Mouse (Mus musculus): ENCODE results near the gene Atp8a2. TPM values are rescaled to one million over a fixed set of nuclear protein-coding genes. Genes with fewer than 3 reads are reported as not detected.
"Not testable (repeated sequence)": the region's sequence is repeated elsewhere in the genome, so short reads cannot be mapped to it uniquely, and the experiment has no call there.

The Atp8a2 gene
- total RNA-seq, 4 experiments from 2014 or later = 42.6 to 51.0 (median 49.1) TPM

DNA sequence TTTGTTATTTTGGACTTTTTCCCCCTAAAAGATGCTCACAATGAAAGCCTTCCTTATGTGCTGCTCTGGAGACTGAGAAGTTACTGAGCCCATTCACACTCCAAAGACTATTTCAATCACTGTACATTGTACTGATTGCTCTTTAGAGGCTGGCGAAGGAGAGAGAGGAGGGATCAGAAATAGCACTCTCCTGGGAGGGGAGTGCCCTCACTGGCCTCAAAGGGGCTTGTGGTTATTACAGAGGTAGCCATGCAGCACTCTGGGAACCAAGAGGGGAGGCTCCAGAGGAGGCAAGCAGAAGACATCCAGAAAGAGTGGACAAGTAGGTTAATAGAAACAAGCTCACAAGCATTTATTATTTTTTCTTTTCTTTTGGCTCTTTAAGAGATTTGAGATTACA is 169.8 kb downstream of the Atp8a2 start:
- no peak for DNase-seq (ENCODE audit: low spot score in 2 of 2)

DNA sequence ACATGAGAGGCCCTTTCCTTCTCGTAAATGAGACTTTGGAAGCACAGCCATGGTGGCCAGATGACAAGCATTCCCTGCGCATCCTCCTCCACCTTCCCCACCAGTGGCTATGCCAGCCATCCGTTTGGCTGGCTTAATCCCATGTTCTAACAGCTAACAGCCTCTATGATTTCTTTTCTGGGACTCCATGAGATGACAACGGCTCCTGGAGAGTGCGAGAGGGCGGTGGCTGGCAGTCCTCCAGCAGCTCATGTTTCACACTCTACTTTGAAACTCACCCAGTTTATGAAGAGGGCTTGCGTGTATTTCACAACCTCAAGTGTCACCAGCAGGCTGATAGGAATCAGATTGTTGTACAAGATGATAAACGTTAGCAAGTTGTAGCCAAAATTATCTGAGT is 170.3 kb downstream of the Atp8a2 start:
- peak; percentile 69 to 78 for DNase-seq (ENCODE audit: low spot score in 2 of 2)

DNA sequence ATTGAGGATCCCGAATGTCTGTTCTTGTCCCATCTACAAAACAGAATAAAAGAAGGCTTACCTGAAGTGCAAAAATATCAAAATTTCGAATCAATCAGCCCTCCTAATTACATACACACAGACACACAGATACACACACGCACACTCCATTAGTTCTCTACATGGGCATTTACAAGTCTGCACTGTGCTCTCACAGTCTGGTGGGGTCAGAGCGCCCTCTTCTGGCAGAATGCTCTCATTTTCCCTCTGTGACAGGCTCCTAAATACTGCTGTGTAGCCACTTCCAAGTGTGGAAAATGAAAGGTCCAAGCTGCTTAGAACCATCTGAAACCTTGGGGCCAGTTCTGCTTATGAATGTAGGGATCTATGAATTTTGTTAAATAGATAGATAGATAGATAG is 181.1 kb downstream of the Atp8a2 start:
- peak; percentile 48 to 82 for DNase-seq (ENCODE audit: low spot score in 2 of 2)

DNA sequence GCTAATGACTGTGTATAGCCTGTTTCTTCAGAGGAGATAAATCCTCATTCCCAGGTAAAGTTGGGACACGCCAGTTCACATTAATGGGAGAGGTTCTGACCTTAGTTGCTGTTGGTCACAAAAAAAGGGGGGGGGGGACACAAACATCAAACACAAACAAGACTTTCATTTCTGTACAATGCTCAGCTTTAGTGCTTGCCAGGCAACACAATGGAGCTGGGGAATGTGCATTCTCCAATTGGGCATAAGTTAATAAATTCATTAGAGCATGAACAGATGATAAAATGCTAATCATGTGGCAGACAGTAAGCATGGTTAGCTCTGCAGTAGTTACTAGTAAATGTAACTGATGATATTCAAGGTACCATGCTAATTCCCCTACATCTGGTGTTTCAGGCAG is 195.2 kb downstream of the Atp8a2 start:
- no peak for DNase-seq (ENCODE audit: low spot score in 2 of 2)

DNA sequence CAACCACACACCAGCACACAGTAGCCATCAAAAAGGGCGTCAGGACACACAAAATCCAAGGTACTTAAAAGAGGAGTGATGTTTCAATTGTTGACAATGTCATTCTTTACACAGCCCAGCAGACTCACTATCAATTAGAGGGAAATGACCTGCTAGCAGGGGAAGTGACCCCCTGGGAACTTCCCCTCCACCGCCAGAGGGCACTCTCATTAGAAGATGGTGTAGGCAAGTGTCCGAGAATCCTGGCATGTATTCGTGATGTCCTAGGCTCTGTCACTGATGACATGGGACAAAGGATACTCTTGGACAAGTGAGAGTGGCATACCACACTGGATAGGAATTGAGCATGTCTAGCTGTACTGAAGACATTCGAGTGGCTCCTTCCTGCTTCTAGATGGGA is 208.1 kb downstream of the Atp8a2 start:
- DNase-seq (ENCODE audit: low spot score in 2 of 2) = no peak

DNA sequence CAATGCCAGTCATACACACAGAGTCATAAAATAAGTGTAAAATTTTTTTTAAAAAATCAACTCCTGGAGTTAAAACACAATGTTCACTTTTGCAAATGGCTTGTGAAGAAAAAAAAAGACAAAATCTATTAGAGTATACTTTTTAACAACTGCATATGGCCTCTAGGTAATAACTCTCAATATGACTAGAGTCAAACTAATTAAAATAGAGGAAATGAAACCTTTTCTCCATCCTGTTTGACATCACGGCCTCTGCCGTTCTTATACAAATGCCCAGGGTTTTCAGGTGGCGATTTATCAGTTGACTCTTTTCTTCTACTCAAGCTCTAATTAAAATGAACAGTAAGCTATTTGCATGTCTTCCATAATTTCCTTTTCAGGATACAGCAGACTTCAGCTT is 209.0 kb downstream of the Atp8a2 start:
- no peak for DNase-seq (ENCODE audit: low spot score in 2 of 2)

DNA sequence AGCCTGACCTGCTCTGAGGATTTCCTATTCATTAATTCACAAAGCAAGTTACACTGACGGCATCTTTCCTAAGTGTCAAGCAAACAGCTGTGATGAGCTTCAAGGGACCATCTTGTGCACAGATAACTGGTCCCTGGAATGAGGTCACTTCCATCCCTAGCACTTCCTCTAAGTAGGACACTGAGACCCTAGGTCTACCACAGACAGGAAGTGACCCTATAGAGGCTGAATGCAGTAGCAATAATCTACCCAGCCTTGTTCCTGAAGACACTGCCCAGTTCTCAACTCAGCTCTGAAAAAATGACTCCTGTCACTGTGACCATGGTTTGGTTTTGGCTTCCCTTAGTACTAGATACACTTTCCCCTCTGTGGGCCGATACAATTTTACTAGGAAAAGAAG is 219.0 kb downstream of the Atp8a2 start:
- DNase-seq (ENCODE audit: low spot score in 2 of 2) = no peak

DNA sequence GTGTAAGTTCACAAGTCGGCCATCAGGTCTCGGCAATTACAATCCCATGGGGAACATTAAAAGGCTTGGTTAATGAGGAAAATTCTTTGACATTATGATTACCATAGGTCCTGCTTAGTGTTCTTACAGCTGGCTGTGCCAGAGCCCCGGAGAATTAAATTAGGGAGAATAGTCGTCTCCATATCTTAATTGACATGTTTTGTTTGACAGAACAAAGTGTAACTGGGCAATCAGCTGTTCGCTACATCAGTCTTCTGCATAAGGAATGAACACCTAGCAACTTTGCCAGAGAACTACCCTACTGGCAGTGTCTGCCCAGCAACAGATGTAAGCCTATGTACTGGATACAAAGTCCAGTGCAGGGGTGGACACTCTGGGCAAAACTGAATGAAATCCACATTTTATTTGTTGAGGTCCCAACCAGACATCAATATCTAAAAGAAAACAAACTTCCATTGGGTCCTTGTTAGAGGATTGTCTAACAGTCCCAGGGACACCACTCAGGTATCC is 225.7 kb downstream of the Atp8a2 start:
- no peak for DNase-seq (ENCODE audit: low spot score in 2 of 2)

DNA sequence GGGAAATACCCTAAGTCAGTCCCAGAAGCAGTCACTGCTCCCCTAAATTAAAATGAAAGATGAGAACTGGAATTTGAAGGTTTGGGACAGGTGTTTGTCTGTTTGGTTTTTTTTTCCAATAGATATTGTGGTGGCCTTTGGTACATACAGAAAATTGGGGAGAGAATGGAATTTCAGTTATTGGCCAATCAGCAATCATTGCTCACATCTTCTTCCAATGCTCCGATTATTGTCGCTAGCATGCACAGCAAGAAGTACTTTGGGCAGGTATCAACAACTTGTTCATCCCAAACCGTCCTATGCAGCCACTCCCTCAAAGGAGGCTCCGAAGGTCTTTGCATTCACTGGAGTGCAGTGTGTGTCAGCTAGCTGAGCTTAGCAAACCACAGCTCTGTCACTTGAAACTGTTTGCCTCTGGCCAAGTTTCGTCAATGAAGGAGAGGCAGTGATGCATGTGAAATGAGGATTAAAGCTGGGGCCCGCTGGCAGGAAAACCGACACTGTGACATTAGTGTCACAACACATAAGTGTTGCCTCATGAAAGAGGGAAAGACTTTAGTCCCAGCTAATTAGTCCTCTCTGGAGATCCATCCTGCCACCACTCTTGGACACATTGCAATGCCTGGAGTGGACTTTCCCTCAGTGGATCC is 227.4 kb downstream of the Atp8a2 start:
- no peak for DNase-seq (ENCODE audit: low spot score in 2 of 2)

DNA sequence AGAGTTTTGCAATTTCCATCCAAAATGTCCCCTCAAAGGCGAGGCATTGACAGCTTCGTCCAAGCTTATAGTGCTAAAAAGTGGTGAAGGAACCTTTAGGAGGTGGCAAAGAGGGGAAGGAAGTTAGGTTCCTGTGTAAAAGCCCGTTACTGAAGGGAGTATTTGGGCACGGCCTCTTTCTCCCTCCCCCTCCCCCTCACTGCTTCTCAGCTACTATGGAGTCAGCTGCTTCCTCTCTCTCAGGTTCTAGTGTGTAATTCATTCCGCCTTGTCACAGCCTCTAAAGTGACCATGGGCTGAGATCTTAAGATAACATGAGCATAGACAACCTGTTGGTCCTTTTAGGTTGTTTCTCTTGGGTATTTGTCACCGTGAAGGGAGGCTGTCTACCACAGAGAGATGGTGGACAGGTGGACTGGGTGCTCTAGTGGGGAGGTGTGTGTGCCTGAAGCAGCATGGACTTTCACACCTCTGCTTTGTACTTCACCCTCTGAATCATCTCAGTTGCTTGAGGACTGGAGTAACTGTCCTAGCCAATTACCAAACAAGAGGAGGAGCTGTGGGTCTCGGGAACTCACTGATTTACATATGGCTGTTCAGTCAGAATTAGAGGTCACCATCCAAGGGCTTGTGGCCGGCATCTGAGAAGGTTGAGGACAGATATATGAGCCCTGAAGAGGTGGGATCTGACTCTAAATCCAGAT is 229.0 kb downstream of the Atp8a2 start:
- DNase-seq (ENCODE audit: low spot score in 2 of 2) = no peak

DNA sequence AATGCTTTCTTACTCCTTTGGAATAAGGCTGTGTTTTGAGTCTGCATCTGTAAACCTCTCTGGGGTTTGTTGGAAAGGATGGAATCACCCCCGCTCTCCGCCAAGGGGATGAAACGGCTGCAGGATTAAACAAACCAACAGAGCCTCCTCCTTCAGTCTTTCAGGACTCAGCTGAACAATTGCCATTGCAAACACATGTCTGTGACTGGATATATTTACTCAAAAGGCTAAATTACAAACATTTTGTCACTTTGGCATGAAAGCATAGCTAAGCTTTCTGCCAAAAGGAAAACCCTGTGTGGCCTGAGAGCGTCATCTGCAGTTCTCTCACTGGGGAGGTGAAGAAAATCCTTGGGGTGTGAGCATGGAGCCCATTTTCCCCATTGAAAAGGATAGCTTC is 230.0 kb downstream of the Atp8a2 start:
- DNase-seq (ENCODE audit: low spot score in 2 of 2) = no peak

DNA sequence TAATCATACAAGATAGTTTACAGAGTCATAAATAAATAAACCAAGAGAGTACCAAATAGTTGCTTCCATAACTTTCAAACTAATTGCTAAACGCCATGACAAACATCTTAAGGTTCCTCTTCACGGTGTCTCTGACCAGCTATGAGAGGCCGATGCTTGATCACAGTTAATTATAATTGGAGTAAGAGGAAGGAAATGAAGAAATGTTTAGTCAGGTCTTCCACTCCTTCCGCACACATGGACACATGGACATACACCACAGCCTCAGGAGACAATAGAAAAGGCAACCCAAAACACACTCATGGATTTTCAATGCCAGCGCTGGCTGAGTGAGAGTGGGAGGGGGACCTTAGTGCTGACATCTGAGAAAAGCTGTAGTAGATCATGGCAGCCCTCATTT is 232.4 kb downstream of the Atp8a2 start:
- DNase-seq (ENCODE audit: low spot score in 2 of 2) = no peak

DNA sequence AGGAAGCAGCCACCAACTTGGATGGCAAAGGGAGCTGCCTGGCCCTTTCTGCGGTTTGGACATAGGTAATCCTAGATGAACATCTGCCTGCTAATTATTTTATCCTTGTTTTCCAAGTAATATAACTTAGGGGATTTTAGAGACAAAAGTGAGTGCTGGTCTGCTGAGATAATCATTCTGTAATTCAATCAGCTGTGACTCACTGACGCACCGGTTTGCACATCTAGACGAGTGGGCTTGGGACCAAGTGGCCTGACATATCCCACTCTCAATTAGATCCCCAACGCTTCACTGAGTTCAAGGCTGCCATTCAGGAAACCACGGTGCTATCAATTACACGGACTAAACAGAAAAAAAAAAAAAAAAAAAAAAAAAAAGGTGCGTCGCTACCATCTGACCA is 236.0 kb downstream of the Atp8a2 start:
- no peak for DNase-seq (ENCODE audit: low spot score in 2 of 2)

DNA sequence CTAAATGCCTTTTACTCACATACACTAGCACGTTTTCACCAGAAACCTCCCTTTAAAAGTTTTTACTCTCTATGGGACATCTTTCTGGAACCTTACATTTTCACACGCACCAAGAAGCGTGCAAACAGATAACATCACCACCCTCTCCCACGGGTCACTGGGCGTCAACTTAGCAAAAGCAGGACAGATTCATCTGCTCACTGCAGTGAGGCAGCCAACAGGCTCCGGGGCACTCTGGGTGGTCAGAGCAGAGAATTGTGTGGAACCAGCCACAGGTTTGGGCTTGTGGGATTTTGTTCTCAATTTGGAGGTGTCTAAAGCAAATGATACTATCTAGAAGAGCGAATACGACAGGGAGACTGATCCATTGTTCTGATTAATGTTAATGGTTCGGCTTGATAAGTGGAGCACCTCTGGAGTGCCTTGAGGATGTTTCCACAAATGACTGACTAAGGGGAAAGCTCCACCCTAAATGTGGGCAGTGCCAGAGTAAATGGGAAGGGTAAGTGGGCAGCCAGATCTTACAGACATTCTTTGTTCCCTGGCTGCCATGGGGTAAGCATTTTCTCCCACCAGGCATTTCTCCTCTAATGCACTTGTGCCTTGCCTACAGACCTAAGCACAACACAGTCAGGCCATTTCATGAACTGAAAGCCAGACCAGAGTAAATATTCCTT is 236.6 kb downstream of the Atp8a2 start:
- no peak for DNase-seq (ENCODE audit: low spot score in 2 of 2)

DNA sequence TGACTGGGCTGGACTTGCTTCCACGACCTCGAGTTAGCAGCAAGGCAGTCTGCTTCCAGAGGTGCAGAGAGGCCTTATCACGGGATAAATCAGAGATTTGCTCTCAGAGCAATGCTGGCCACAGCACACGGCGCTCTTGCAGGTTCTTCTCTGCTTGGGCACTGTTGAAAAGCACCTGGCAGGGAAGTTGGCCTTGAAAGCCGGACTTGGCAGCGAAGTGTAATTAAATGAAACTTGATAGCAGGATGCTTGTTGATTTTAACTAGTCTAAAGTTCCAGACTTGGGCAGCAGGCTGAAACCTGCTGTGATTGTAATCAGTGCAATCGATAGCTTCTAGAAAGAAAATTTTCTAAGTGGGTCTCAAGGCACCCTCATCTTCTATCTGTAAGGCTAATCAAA is 237.3 kb downstream of the Atp8a2 start:
- DNase-seq (ENCODE audit: low spot score in 2 of 2) = no peak

DNA sequence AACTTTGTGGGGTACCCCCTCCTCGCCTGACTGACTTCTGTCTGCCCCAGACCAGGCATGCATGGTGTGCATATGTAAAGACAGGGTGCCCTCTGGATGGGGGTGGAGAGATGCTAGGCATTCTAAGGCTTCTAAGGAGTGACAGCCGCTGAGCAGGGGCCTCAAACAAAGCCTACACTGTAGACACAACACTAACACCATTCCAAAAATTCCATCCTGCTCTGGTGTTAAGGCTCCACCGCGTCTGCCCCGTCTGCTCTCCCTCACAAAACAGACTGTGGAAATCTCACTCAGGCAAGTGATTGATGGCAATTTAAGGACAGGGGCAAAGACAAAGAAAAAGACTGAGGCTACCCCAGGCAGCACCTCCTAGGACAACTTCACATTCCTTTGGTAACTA is 247.0 kb downstream of the Atp8a2 start:
- no peak for DNase-seq (ENCODE audit: low spot score in 2 of 2)

DNA sequence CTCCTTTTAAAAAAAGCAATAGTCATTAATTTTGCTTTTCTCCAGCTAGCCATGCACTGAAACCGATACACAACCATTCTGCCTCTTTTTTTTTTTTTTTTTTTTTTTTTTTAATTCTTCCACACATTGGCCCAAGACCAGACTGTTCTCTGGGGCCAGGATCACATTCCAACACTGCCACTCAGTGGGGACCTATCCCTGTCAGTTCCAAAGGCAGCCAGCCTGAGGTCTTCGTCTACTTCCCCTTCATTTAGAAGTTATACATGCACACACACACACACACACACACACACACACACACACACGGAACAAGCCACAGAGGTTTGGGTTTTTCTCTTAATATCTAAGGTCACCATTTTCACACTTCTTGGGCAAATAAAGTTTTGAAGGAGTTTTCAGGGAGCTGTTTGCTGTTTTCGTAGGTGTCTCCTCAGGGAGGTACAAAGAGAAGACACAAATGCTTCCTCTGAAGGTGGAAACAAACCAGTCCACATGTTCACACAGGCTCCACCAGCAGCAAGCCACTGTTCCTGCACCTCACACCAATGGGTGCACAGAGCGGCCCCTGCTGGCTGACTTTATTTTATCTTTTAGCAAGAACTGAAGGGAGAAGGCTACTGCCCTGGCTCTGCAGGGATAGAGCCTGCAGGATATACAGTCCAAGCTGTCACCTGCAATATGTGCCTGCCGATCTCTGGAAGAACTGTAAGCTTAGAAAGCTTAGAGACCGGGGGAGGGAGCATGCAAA is 253.9 kb downstream of the Atp8a2 start:
- DNase-seq (ENCODE audit: low spot score in 2 of 2) = peak; percentile 70 to 82

DNA sequence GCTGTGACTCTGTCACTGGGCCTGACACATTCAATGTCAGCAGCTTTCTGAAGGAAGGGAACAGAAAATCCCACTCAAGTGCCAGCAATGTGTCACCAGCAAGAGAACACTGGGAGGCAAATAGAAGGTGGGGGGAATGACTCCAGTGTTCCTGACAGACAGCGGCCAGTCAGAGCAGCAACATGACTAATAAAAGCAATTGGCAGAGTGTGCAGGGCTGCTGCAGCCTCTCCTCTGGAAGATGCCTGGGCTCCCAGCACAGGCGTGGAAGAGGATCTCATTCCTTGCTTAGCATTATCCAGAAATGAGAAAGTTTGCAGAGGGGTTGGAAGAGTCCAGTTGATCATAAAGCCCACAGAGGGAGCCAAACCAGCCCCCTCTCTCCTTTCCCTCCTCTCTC is 254.8 kb downstream of the Atp8a2 start:
- DNase-seq (ENCODE audit: low spot score in 2 of 2) = no peak

DNA sequence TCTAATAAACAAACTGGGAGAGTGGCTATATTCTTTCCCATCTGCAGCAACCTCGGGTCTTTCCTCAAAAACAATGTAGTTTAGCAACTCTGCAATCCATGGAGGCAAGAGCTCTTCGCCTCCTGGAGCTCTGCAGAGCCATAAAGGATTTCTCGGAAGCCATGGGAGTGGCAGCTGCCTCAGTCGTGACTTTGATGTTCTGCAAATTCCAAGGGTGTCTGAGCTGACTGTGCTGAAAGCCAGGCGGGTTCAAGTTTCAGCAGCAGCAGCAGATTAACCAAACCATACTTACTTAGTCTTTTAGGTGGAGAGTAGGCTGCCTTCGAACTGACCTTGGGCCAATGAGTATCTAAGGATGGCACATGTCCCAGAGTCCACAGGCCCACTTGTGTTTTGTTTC is 264.6 kb downstream of the Atp8a2 start:
- DNase-seq (ENCODE audit: low spot score in 2 of 2) = no peak

DNA sequence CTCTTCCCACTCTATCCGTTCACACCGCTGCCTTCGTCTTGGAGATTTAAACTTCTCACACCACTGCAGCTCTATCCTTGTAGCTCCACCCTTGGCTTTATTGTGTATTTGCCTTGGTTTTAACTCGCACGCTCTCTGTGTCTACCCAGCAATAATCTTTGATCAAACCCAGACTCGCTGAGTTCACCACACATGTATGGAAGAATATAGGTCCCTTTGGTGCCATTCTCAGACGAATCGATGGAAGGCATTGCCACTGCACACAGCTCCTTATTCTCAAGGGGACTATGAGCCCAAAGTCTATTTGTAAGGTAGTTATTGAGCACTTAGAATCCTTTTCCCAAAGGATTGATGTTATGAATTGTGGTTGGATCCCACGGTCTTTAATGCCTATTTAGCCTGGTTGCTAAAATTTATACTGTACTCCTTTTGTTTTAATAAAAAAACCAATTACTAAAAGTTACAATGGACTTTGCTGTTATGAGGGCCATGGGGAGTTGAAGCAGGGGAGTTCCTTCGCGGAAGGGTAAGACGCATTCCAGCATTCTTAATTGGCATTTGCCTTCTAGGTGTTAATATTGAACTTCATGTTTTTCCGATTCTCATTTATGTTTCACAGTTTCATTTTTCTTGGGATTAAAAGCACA is 265.4 kb downstream of the Atp8a2 start:
- no peak for DNase-seq (ENCODE audit: low spot score in 2 of 2)

DNA sequence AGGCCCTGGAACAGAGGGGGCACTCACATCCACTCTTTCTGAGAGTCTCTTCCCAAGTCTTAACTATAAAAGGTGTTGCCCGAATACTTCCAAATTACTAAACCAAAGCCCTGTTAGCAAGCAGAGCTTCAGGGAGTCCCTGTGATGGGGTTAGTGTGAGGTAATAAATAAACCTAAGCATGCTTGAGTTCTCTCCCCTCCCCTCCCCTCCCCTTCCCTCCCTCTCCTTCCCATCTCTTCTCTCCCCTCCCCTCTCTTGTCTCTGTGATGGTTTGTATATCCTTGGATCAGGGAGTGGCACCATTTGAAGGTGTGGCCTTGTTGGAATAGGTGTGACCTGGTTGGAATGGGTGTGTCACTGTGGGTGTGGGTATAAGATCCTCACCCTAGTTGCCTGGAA is 267.8 kb downstream of the Atp8a2 start:
- not testable (repeated sequence) for DNase-seq (ENCODE audit: low spot score in 2 of 2)
